Mouse (Mus musculus) MEL (cell line): ENCODE results near the gene Atg14. TPM values are rescaled to one million over a fixed set of nuclear protein-coding genes. Genes with fewer than 3 reads are reported as not detected.

Source experiments
- DNase-seq: peaks from one replicate; pipeline ENCODE4 v3.0.0; 2011; ENCODE audit warnings: low read depth, low spot score
- H3K27ac ChIP-seq: 2 replicates; pipeline ENCODE4 v1.5.1; 2012; ENCODE audit warnings: low read depth, mild to moderate bottlenecking, control low read depth, low read length, moderate library complexity; ENCODE audit not compliant: control insufficient read depth
- H3K27me3 ChIP-seq, 2 experiments: fragments of 150-350 bp in 1 of 2; sonication (generic) in 1 of 2; 2 replicates each; pipeline ENCODE4 v1.6.1; 2012; ENCODE audit warnings: low read length in 2 of 2, mild to moderate bottlenecking in 2 of 2, improper control_type of control experiment in 1 of 2, moderate library complexity in 1 of 2; ENCODE audit not compliant: insufficient read depth in 2 of 2, control insufficient read depth in 1 of 2
- H3K36me3 ChIP-seq, 2 experiments: 2 replicates each; pipeline ENCODE4 v1.6.1; 2012 to 2014; ENCODE audit warnings: low read length in 2 of 2, improper control_type of control experiment in 1 of 2, inconsistent platforms in 1 of 2, mild to moderate bottlenecking in 1 of 2; ENCODE audit not compliant: insufficient read depth in 2 of 2, control insufficient read depth in 1 of 2
- H3K4me1 ChIP-seq, 2 experiments: fragments of 150-350 bp in 1 of 2; sonication (generic) in 1 of 2; 2 replicates each; pipeline ENCODE4 v1.6.1; 2012; ENCODE audit warnings: low read length in 2 of 2, improper control_type of control experiment in 1 of 2, mild to moderate bottlenecking in 1 of 2; ENCODE audit not compliant: insufficient read depth in 2 of 2, control insufficient read depth in 1 of 2
- H3K4me3 ChIP-seq, 2 experiments: fragments of 150-350 bp in 1 of 2; sonication (generic) in 1 of 2; 2 replicates each; pipeline ENCODE4 v1.5.1; 2012; ENCODE audit warnings: low read depth in 2 of 2, low read length in 2 of 2, mild to moderate bottlenecking in 2 of 2, moderate library complexity in 2 of 2, control low read depth in 1 of 2, improper control_type of control experiment in 1 of 2; ENCODE audit not compliant: control insufficient read depth in 1 of 2, insufficient read depth in 1 of 2
- H3K79me2 ChIP-seq: 2 replicates; pipeline ENCODE4 v1.6.1; 2012; ENCODE audit warnings: mild to moderate bottlenecking, low read length, moderate library complexity; ENCODE audit not compliant: control insufficient read depth, poor library complexity, insufficient read depth
- H3K9ac ChIP-seq: 2 replicates; pipeline ENCODE4 v1.6.1; 2012; ENCODE audit warnings: low read depth, mild to moderate bottlenecking, control low read depth, low read length, moderate library complexity; ENCODE audit not compliant: control insufficient read depth, poor library complexity, severe bottlenecking
- H3K9me3 ChIP-seq: fragments of 150-350 bp; sonication (generic); replicated peaks from 2 replicates; pipeline ENCODE4 v1.6.1; 2012; ENCODE audit warnings: mild to moderate bottlenecking, low read length, improper control_type of control experiment, moderate library complexity; ENCODE audit not compliant: insufficient read depth
- ELF1 ChIP-seq: IDR thresholded peaks from 2 replicates; pipeline ENCODE4 v1.6.1; 2014; ENCODE audit warnings: low read depth, mild to moderate bottlenecking, inconsistent platforms, low read length, improper control_type of control experiment, moderate library complexity
- EP300 ChIP-seq, 2 experiments: IDR thresholded peaks; 2 replicates each; pipeline ENCODE4 v1.6.1; 2011; ENCODE audit warnings: improper control_type of control experiment in 2 of 2, low read length in 2 of 2, low read depth in 1 of 2, mild to moderate bottlenecking in 1 of 2
- ETS1 ChIP-seq: IDR thresholded peaks from 2 replicates; pipeline ENCODE4 v1.6.1; 2012; ENCODE audit warnings: low read depth, mild to moderate bottlenecking, inconsistent platforms, low read length, improper control_type of control experiment, moderate library complexity
- GABPA ChIP-seq: IDR thresholded peaks from 2 replicates; pipeline ENCODE4 v1.6.1; 2012; ENCODE audit warnings: low read depth, mild to moderate bottlenecking, inconsistent platforms, low read length, improper control_type of control experiment, moderate library complexity
- GATA1 ChIP-seq: IDR thresholded peaks from 2 replicates; pipeline ENCODE4 v1.6.1; 2011; ENCODE audit warnings: low read depth, low read length, improper control_type of control experiment
- HCFC1 ChIP-seq: IDR thresholded peaks from 2 replicates; pipeline ENCODE4 v1.6.1; 2012; ENCODE audit warnings: low read depth, mild to moderate bottlenecking, inconsistent platforms, low read length, improper control_type of control experiment, moderate library complexity
- MEF2A ChIP-seq: IDR thresholded peaks from 2 replicates; pipeline ENCODE4 v1.6.1; 2014; ENCODE audit warnings: low read depth, mild to moderate bottlenecking, inconsistent platforms, low read length, improper control_type of control experiment; ENCODE audit not compliant: poor library complexity, insufficient replicate concordance, severe bottlenecking; ENCODE audit errors: extremely low read depth
- NELFE ChIP-seq: IDR thresholded peaks from 2 replicates; pipeline ENCODE4 v1.6.1; 2011; ENCODE audit warnings: low read depth, low read length, improper control_type of control experiment
- POLR2AphosphoS2 ChIP-seq: IDR thresholded peaks from 2 replicates; pipeline ENCODE4 v1.6.1; 2011; ENCODE audit warnings: low read length, improper control_type of control experiment
- SIN3A ChIP-seq: IDR thresholded peaks from 2 replicates; pipeline ENCODE4 v1.6.1; 2012; ENCODE audit warnings: low read length, improper control_type of control experiment, inconsistent platforms
- TCF12 ChIP-seq: IDR thresholded peaks from 2 replicates; pipeline ENCODE4 v1.6.1; 2014; ENCODE audit warnings: low read depth, mild to moderate bottlenecking, inconsistent platforms, low read length, improper control_type of control experiment, moderate library complexity
- ZC3H11A ChIP-seq: IDR thresholded peaks from 2 replicates; pipeline ENCODE4 v1.6.1; 2012; ENCODE audit warnings: low read depth, mild to moderate bottlenecking, inconsistent platforms, low read length, improper control_type of control experiment
- ZNF384 ChIP-seq: IDR thresholded peaks from 2 replicates; pipeline ENCODE4 v1.6.1; 2012; ENCODE audit warnings: low read depth, mild to moderate bottlenecking, inconsistent platforms, low read length, improper control_type of control experiment
- polyA plus RNA-seq, 2 experiments: library from polyadenylated mRNA; stranded (reverse) in 1 of 2; unstranded in 1 of 2; fragments of >175 nt in 1 of 2; fragments of >200 nt in 1 of 2; gene quantifications; 2 replicates each; pipeline versions ENCODE4 v1.2.1 to v1.2.4; 2012; ENCODE audit warnings: low replicate concordance in 2 of 2, low read depth in 1 of 2; ENCODE audit not compliant: insufficient read length in 2 of 2, insufficient read depth in 1 of 2, missing spikeins in 1 of 2
- total RNA-seq: library from RNA; depleted of rRNA; stranded (reverse); fragments of 300-350 nt; gene quantifications from 2 replicates; pipeline ENCODE4 v1.2.3, GENCODE M21; 2012

Atg14 gene
- total and polyA plus RNA-seq, 3 experiments = 3.1 to 5.7 TPM; not detected in 1

DNA sequence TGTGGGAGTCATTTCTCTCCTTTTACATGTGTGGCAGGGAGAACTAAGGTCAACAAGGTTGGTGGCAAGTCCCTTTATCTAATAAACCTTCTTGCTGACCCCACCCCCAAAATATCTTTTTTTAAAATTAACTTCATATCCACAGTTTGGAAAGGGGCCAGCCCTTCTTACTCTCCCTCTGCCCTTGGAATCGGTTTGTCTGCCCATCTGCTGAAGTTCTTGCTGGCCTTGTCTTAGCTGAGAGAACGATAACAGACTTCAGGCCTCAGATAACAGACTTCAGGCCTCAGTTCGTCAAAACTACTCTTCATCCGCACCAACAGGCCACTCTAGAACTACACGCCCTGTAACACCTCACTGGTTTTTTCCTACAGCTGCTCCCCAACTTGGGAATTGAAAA, 26.2 kb downstream of the Atg14 start:
- H3K27me3 ChIP-seq = no peaks in the 10 kb centered on the region
- no peaks in the 10 kb centered on the region for H3K9me3 ChIP-seq
- no peaks in the 10 kb centered on the region for H3K79me2 ChIP-seq
- peaks cover 0 to 20% of the 10 kb centered on the region in 2 experiments; a peak in 2 of 4 replicates for H3K36me3 ChIP-seq
- peak overlapping the region; percentile 45 for H3K27ac ChIP-seq
- no peak overlapping the region for H3K9ac ChIP-seq
- H3K4me3 ChIP-seq = no peak overlapping the region
- H3K4me1 ChIP-seq = peaks cover 16 to 22% of the 10 kb centered on the region in 2 experiments
- TF ChIP-seq GABPA (no peak), GATA1 (peak; percentile 78), TCF12 (peak; percentile 66; the same call in 1 of the 2 replicates), EP300 (IDR thresholded peaks at IDR 0.05; ENCODE audit: low read depth in 1 of 2, low read length in 2 of 2) (peak in 1 of 2 experiments; percentile 49; a peak in 2 of 4 replicates), ZNF384 (peak; percentile 78), MEF2A (no peak), HCFC1 (no peak), ELF1 (0 out of 2 replicates have a peak, but pooled peaks have one; percentile 7), NELFE (no peak), ETS1 (0 out of 2 replicates have a peak, but pooled peaks have one; percentile 58), SIN3A (0 out of 2 replicates have a peak, but pooled peaks have one; percentile 19)
- peak; percentile 63 for DNase-seq

DNA sequence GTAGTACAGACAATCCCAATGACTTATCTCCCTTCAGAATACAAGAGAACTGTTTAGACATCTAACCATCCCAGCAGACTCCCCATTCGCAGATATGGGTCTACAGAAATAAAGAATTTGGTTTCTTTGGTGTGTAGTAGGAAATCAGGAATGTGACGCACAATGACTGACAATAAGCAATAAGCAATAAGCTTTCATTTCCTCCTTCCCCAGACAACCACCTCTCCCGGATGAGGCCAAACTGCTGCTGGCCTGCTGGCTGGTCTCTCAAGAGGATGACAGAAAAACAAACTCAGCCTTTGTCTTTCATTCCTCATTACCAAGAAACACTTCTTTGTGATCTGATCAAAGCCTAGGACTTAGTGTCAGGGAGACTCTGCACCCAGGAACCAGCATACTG, 28.2 kb downstream of the Atg14 start:
- Histone ChIP-seq H3K4me1 (peaks cover 16 to 22% of the 10 kb centered on the region in 2 experiments), H3K9me3 (no peaks in the 10 kb centered on the region), H3K4me3 (no peak overlapping the region), H3K36me3 (peaks cover 0 to 20% of the 10 kb centered on the region in 2 experiments; a peak in 2 of 4 replicates), H3K79me2 (no peaks in the 10 kb centered on the region), H3K9ac (no peak overlapping the region), H3K27me3 (no peaks in the 10 kb centered on the region), H3K27ac (no peak overlapping the region)
- TF ChIP-seq ZC3H11A = no peak
- no peak for DNase-seq

DNA sequence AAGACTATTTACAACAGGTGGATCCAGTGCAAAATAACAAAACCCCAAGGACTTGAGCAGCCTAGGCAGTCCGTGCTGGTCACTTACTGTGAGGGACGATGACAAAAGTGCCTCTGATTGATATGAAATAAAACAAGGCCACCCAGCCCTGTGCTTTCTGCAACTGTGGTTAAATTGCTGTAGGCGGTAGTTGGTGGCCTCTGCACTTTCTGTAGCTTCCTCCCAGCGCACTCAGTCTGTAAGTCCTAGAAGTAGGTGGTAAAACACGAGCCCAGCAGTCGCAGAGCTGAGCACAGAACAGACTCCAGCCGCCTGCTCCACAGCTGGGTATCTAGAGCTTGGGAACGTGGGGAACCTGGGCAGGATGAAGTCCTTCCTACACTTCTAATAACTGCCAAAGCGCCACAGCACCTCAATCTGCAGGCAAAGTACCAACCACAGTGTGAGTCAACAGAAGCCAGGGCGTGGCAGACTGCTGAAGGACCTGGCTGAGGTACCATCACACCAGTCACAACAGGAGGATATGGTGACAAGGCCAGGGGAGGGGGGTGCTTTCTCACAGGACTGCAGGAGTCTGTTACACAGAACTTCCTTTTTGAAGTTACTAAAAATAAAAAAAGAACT, 29.0 kb downstream of the Atg14 start:
- no peaks in the 10 kb centered on the region for H3K79me2 ChIP-seq
- TF ChIP-seq POLR2AphosphoS2 (no peak), ZC3H11A (no peak), MEF2A (no peak)
- peaks cover 16 to 22% of the 10 kb centered on the region in 2 experiments for H3K4me1 ChIP-seq
- no peaks in the 10 kb centered on the region for H3K27me3 ChIP-seq
- peak; percentile 59 for DNase-seq
- no peak overlapping the region for H3K9ac ChIP-seq
- 0 out of 2 replicates have a peak overlapping the region, but pooled peaks have one; percentile 22 for H3K27ac ChIP-seq
- H3K4me3 ChIP-seq = no peak overlapping the region
- peaks cover 0 to 20% of the 10 kb centered on the region in 2 experiments; a peak in 2 of 4 replicates for H3K36me3 ChIP-seq
- no peaks in the 10 kb centered on the region for H3K9me3 ChIP-seq
